Mouse (Mus musculus): ENCODE data around the gene Ifnk. TPM values are rescaled to one million over a fixed set of nuclear protein-coding genes. Genes with fewer than 3 reads are reported as not detected.

Gene Ifnk
- polyA plus RNA-seq, 1 experiment: not detected

GRCm38 (mm10) chr4:35173551-35173950 is 21.7 kb downstream of the Ifnk start:
- H3K27ac ChIP-seq (ENCODE audit: insufficient read depth, low read length): no peak overlapping the region

GRCm38 (mm10) chr4:35175566-35175965 is 23.7 kb downstream of the Ifnk start:
- Histone ChIP-seq H3K4me1 (ENCODE audit: control insufficient read depth, insufficient read depth, low read length) (peaks cover 2% of the 10 kb centered on the region; the same call in 1 of the 2 replicates), H3K4me3 (ENCODE audit: insufficient read depth, low read length) (no peak overlapping the region), H3K27ac (ENCODE audit: insufficient read depth, low read length) (no peak overlapping the region)
- TF ChIP-seq CTCF (IDR thresholded peaks at IDR 0.05; ENCODE audit: borderline replicate concordance, insufficient read depth, low read length): no peak
- no peak for TF ChIP-seq POLR2A (IDR thresholded peaks at IDR 0.05; ENCODE audit: low read depth, low read length)

More at GRCm38 (mm10) chr4:35173551-35173950, 21.7 kb downstream of the Ifnk start:
- no peak for TF ChIP-seq POLR2A (IDR thresholded peaks at IDR 0.05; ENCODE audit: low read depth, low read length)
- TF ChIP-seq CTCF (IDR thresholded peaks at IDR 0.05; ENCODE audit: borderline replicate concordance, insufficient read depth, low read length): no peak
- H3K4me3 ChIP-seq (ENCODE audit: insufficient read depth, low read length): no peak overlapping the region
- H3K4me1 ChIP-seq (ENCODE audit: control insufficient read depth, insufficient read depth, low read length): peaks cover 7% of the 10 kb centered on the region

- peaks cover 2% of the 10 kb centered on the region; the same call in 1 of the 2 replicates for H3K4me1 ChIP-seq (ENCODE audit: control insufficient read depth, insufficient read depth, low read length)
- no peak for TF ChIP-seq POLR2A (IDR thresholded peaks at IDR 0.05; ENCODE audit: low read depth, low read length)
- no peak for TF ChIP-seq CTCF (IDR thresholded peaks at IDR 0.05; ENCODE audit: borderline replicate concordance, insufficient read depth, low read length)
- no peak overlapping the region for H3K4me3 ChIP-seq (ENCODE audit: insufficient read depth, low read length)
- no peak overlapping the region for H3K27ac ChIP-seq (ENCODE audit: insufficient read depth, low read length)
Observed at GRCm38 (mm10) chr4:35177926-35178645, 26.2 kb downstream of the Ifnk start.

- TF ChIP-seq POLR2A (IDR thresholded peaks at IDR 0.05; ENCODE audit: low read depth, low read length): no peak
- TF ChIP-seq CTCF (IDR thresholded peaks at IDR 0.05; ENCODE audit: borderline replicate concordance, insufficient read depth, low read length): no peak
- no peak overlapping the region for H3K4me3 ChIP-seq (ENCODE audit: insufficient read depth, low read length)
- no peak overlapping the region for H3K27ac ChIP-seq (ENCODE audit: insufficient read depth, low read length)
- H3K4me1 ChIP-seq (ENCODE audit: control insufficient read depth, insufficient read depth, low read length): no peaks in the 10 kb centered on the region
Observed at GRCm38 (mm10) chr4:35187617-35188326, 35.9 kb downstream of the Ifnk start.

GRCm38 (mm10) chr4:35189794-35190193 is 37.9 kb downstream of the Ifnk start:
- no peak overlapping the region for H3K4me3 ChIP-seq (ENCODE audit: insufficient read depth, low read length)
- no peaks in the 10 kb centered on the region for H3K4me1 ChIP-seq (ENCODE audit: control insufficient read depth, insufficient read depth, low read length)
- H3K27ac ChIP-seq (ENCODE audit: insufficient read depth, low read length): no peak overlapping the region
- no peak for TF ChIP-seq POLR2A (IDR thresholded peaks at IDR 0.05; ENCODE audit: low read depth, low read length)
- no peak for TF ChIP-seq CTCF (IDR thresholded peaks at IDR 0.05; ENCODE audit: borderline replicate concordance, insufficient read depth, low read length)

- Histone ChIP-seq H3K27ac (ENCODE audit: insufficient read depth, low read length) (no peak overlapping the region), H3K4me1 (ENCODE audit: control insufficient read depth, insufficient read depth, low read length) (no peaks in the 10 kb centered on the region), H3K4me3 (ENCODE audit: insufficient read depth, low read length) (no peak overlapping the region)
- TF ChIP-seq CTCF (IDR thresholded peaks at IDR 0.05; ENCODE audit: borderline replicate concordance, insufficient read depth, low read length) (no peak), POLR2A (IDR thresholded peaks at IDR 0.05; ENCODE audit: low read depth, low read length) (no peak)
Observed at GRCm38 (mm10) chr4:35192725-35193124, 40.9 kb downstream of the Ifnk start.

GRCm38 (mm10) chr4:35201700-35202099 is 49.8 kb downstream of the Ifnk start:
- H3K4me1 ChIP-seq (ENCODE audit: control insufficient read depth, insufficient read depth, low read length): peaks cover 4% of the 10 kb centered on the region; the same call in 1 of the 2 replicates
- H3K27ac ChIP-seq (ENCODE audit: insufficient read depth, low read length): no peak overlapping the region
- TF ChIP-seq POLR2A (IDR thresholded peaks at IDR 0.05; ENCODE audit: low read depth, low read length) (no peak), CTCF (IDR thresholded peaks at IDR 0.05; ENCODE audit: borderline replicate concordance, insufficient read depth, low read length) (no peak)
- no peak overlapping the region for H3K4me3 ChIP-seq (ENCODE audit: insufficient read depth, low read length)

Other genes with a start within 250 kb of the Ifnk start
- gene Mob3b, start 5.4 kb downstream of the Ifnk start, polyA plus RNA-seq (2011; ENCODE audit: insufficient read length, low read depth, missing spikeins): 0.43 and 1.6 TPM in 2 replicates
- gene C9orf72, start 74.1 kb downstream of the Ifnk start, polyA plus RNA-seq (2011; ENCODE audit: insufficient read length, low read depth, missing spikeins): 18.4 and 22.2 TPM in 2 replicates

Measured in embryonic fibroblast, embryonic 13.5 days (primary cell).